8 mouse cellular contexts compared by ENCODE assay signal in the genomic region with DNA sequence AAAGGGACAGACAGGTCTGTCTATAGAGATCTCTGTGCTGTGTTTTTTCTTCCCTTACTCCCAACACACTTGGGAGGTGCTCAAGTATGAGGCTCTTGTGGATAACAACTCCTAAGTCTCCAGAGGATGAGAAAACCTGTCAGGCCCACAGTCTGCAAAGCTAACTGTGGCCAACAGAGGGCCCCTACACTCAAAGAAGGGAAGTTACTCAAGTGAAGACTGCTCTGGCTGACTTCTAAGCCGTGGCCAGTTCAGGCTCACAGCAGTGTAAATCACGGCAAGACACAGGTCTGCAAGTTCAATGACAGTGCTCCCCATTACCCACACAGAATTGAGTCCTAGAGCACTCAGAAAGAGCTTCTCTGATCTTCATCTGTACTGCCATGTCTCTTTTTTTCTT. TPM values are rescaled to one million over a fixed set of nuclear protein-coding genes. Genes with fewer than 3 reads are reported as not detected.
DNase-seq lines count a peak whose midpoint lies in the region; ATAC-seq and TF ChIP-seq lines count a peak whose summit lies in the region.
"Had no signal": no experiment of that assay in that cellular context is flagged by ENCODE, and none has a peak within 500 bp of the region (broad histone marks: within the 10 kb centered on the region; RNA-seq: fewer than 3 reads in every experiment).

No protein-coding gene starts in this region.

- H3K79me2 ChIP-seq in CH12.LX (replicated peaks; ENCODE audit: control insufficient read depth, extremely low read depth, insufficient read depth, poor library complexity, severe bottlenecking), result no peaks in the 10 kb centered on the region

- ATAC-seq in kidney, embryonic 14.5 days (ENCODE audit: low FRiP score, low TSS enrichment), result no peak

- H3K9me3 ChIP-seq in kidney, embryonic 14.5 days (ENCODE audit: control insufficient read depth, low read length), result no peaks in the 10 kb centered on the region
- H3K9me3 ChIP-seq in CH12.LX (replicated peaks; ENCODE audit: low read length), result no peaks in the 10 kb centered on the region
- H3K9me3 ChIP-seq: megakaryocyte, embryonic 14.5 days had no signal

- no peaks in the 10 kb centered on the region for H3K4me1 ChIP-seq in kidney, adult 2 months (ENCODE audit: control insufficient read depth, insufficient read depth, low read length)
- H3K4me1 ChIP-seq in kidney, embryonic 14.5 days (ENCODE audit: control insufficient read depth, insufficient read depth, low read length), result no peaks in the 10 kb centered on the region
- no peaks in the 10 kb centered on the region for H3K4me1 ChIP-seq in CH12.LX (ENCODE audit: control insufficient read depth in 1 of 2, insufficient read depth in 2 of 2)

- in situ Hi-C loops in CH12.LX (cut with MboI; ENCODE audit: low pct_ligation_motif_present, low pct_unique_long_range_greater_than_20kb, low sequenced_read_pairs), result no loop called here

- dilution Hi-C loops in CH12.LX (cut with MboI; ENCODE audit: extremely low pct_ligation_motif_present, extremely low pct_unique_long_range_greater_than_20kb, low sequenced_read_pairs), result no loop called here

- peak; percentile 47 for DNase-seq in kidney, adult 2 months
- DNase-seq in A20 (ENCODE audit: low read depth, low spot score) (peak; percentile 67), CH12.LX (ENCODE audit: extremely low read depth) (peak; percentile 50)
- DNase-seq in embryo, embryonic 11 days, result peak; percentile 63
- peak; percentile 18 for DNase-seq in lung, postnatal 14 days
- DNase-seq in layer of hippocampus, adult 8-10 months (ENCODE audit: low spot score in 2 of 2), result no peak

- TF ChIP-seq POLR2A in kidney, adult 2 months (IDR thresholded peaks at IDR 0.05; ENCODE audit: low read depth, low read length), result no peak
- no peak for TF ChIP-seq POLR2A in CH12.LX (IDR thresholded peaks at IDR 0.05; ENCODE audit: low read depth, low read length)

- H3K36me3 ChIP-seq in kidney, adult 2 months (ENCODE audit: control insufficient read depth, insufficient read depth, low read length), result no peaks in the 10 kb centered on the region; the same call in 1 of the 2 replicates
- peaks cover 5% of the 10 kb centered on the region; the same call in 1 of the 2 replicates for H3K36me3 ChIP-seq in kidney, embryonic 14.5 days (ENCODE audit: control insufficient read depth, insufficient read depth, low read length)
- peaks cover 13 to 58% of the 10 kb centered on the region in 2 experiments for H3K36me3 ChIP-seq in CH12.LX (replicated peaks in 1 of 2; ENCODE audit: control insufficient read depth in 1 of 2, insufficient read depth in 1 of 2, low read length in 1 of 2)

- no peak overlapping the region for H3K27ac ChIP-seq in kidney, adult 2 months (ENCODE audit: insufficient read depth, low read depth, low read length)
- no peak overlapping the region for H3K27ac ChIP-seq in kidney, embryonic 14.5 days (ENCODE audit: low read depth, low read length)
- H3K27ac ChIP-seq in CH12.LX (ENCODE audit: insufficient read depth, low read depth), result no peak overlapping the region

- no peaks in the 10 kb centered on the region for H3K27me3 ChIP-seq in kidney, adult 2 months (replicated peaks; ENCODE audit: control insufficient read depth, insufficient read depth, low read length)
- H3K27me3 ChIP-seq in kidney, embryonic 14.5 days (ENCODE audit: control insufficient read depth, insufficient read depth, low read length), result no peaks in the 10 kb centered on the region
- no peaks in the 10 kb centered on the region for H3K27me3 ChIP-seq in CH12.LX (replicated peaks)
- H3K27me3 ChIP-seq: megakaryocyte, embryonic 14.5 days had no signal

- H3K9ac ChIP-seq in kidney, embryonic 14.5 days (ENCODE audit: low read depth, low read length), result no peak overlapping the region
- no peak overlapping the region for H3K9ac ChIP-seq in CH12.LX (ENCODE audit: insufficient read depth, low read depth)

- TF ChIP-seq RAD21 in CH12.LX (IDR thresholded peaks at IDR 0.05; ENCODE audit: low read depth, low read length), result peak; percentile 57

- H3K4me3 ChIP-seq in kidney, adult 2 months (ENCODE audit: insufficient read depth, low read depth, low read length), result no peak overlapping the region
- H3K4me3 ChIP-seq in kidney, embryonic 14.5 days (ENCODE audit: low read length), result no peak overlapping the region
- H3K4me3 ChIP-seq in CH12.LX (replicated peaks in 1 of 3; ENCODE audit: low read depth in 2 of 3, low read length in 2 of 3, poor library complexity in 1 of 3), result no peak overlapping the region
- H3K4me3 ChIP-seq: megakaryocyte, embryonic 14.5 days had no signal

- WGBS in kidney, adult 2 months, result 3% methylated on average over 2 of the region's 2 CpGs
- 17% methylated on average over 2 of the region's 2 CpGs for WGBS in kidney, embryonic 14.5 days

- peak; percentile 65 for TF ChIP-seq CTCF in kidney, adult 2 months (conservative IDR thresholded peaks at IDR 0.05; ENCODE audit: insufficient read depth, insufficient read length, low read depth, low read length)
- TF ChIP-seq CTCF in CH12.LX (conservative IDR thresholded peaks at IDR 0.05 in 1 of 2, IDR thresholded peaks at IDR 0.05 in 1 of 2; ENCODE audit: low read depth in 2 of 2, low read length in 2 of 2), result peak; percentile 44 to 66; a peak in 3 of 4 replicates

- no peak for TF ChIP-seq EP300 in CH12.LX (IDR thresholded peaks at IDR 0.05; ENCODE audit: low read length)

- no peak overlapping the region for H3K4me2 ChIP-seq in kidney, embryonic 14.5 days (replicated peaks; ENCODE audit: low read depth, low read length)
- no peak overlapping the region for H3K4me2 ChIP-seq in CH12.LX (ENCODE audit: insufficient read depth, low read depth, poor library complexity, severe bottlenecking)

TF ChIP-seq in CH12.LX, 34 proteins besides CTCF, POLR2A, EP300 and RAD21:
- TF ChIP-seq SMC3 (IDR thresholded peaks at IDR 0.05; ENCODE audit: low read depth, low read length), result peak; percentile 57
- no peak for TF ChIP-seq USF2 (conservative IDR thresholded peaks at IDR 0.05; ENCODE audit: low read depth, low read length)

RNA-seq across cellular contexts. Expression of gene Micu2, which starts 48.0 kb away (rescaled TPM):
- polyA plus RNA-seq in kidney, adult 2 months (2012; rRNA removed), result 20.8 and 24.8 TPM in 2 replicates
- polyA plus RNA-seq in kidney, embryonic 14.5 days (2014; fragmentation: Nextera tagmentation; extraction: Ambion mirVana), result 58.0 and 60.5 TPM in 2 replicates
- total RNA-seq in CH12.LX (2012; rRNA removed), result 39.8 and 41.4 TPM in 2 replicates
- total RNA-seq in CH12.LX (2014; rRNA removed), result 62.5 and 71.6 TPM in 2 replicates
- 52.7 and 64.4 TPM in 2 replicates for polyA plus RNA-seq in CH12.LX (2012; ENCODE audit: insufficient read length, low read depth)
- total RNA-seq in layer of hippocampus, adult 8-10 months (2022), result 10 to 100 TPM; 20.2 to 25.7 (median 22.5) TPM

Comparison
In these comparisons a context has a peak if more than half of its experiments do, and no peak if none do; other contexts are left out.
1. DNase-seq: peak in kidney, adult 2 months (single experiment), A20 (single experiment), CH12.LX (single experiment), embryo, embryonic 11 days (single experiment) and lung, postnatal 14 days (single experiment); none in layer of hippocampus, adult 8-10 months (0 of 2).